Mouse (Mus musculus): ENCODE results near the gene Mrgpra3. TPM values are rescaled to one million over a fixed set of nuclear protein-coding genes. Genes with fewer than 3 reads are reported as not detected.

The Mrgpra3 gene
- not detected for total RNA-seq (2023)

GRCm38 (mm10) chr7:47601272-47601671 lies at the start of gene Mrgpra3:
Gene Mrgpra3, minus strand, starts transcription at chr7:47601372.

Other genes starting within 250 kb of the Mrgpra3 start
- not detected for gene Mrgpra1, start 247.1 kb downstream of the Mrgpra3 start, total RNA-seq (2023)
- gene Mrgpra2a, start 149.2 kb downstream of the Mrgpra3 start, total RNA-seq (2023) = 10 to 100 TPM; 89.2 to 94.5 TPM
- gene Mrgpra2b, start 72.5 kb downstream of the Mrgpra3 start, total RNA-seq (2023) = 100 to 1,000 TPM; 474 to 554 TPM